ENCODE assay signal across 1 mouse cellular context in genomic region chr3:95280747-95281146, GRCm38 (mm10).
TF ChIP-seq lines count a peak whose summit lies in the region.

No protein-coding gene starts in this region.

TF ChIP-seq in ES-E14, 5 proteins besides CTCF, POLR2A, EP300 and RAD21:
- no peak for TF ChIP-seq ZC3H11A (IDR thresholded peaks at IDR 0.05; ENCODE audit: borderline replicate concordance, low read depth, low read length)
- no peak for TF ChIP-seq MAFK (IDR thresholded peaks at IDR 0.05; ENCODE audit: insufficient read depth, low read depth, low read length)
